Mouse (Mus musculus) hindbrain, postnatal 0 days (tissue): ENCODE data around the gene Fat3. TPM values are rescaled to one million over a fixed set of nuclear protein-coding genes. Genes with fewer than 3 reads are reported as not detected.
A peak's percentile ranks its signal among the peaks of the same experiment; 100 is the strongest.

Source experiments
- ATAC-seq: fragments of 200-750 bp; cut with Nextera tagmentation; 2 replicates; pipeline ENCODE4 v1.8.0; 2017; ENCODE audit warnings: mild to moderate bottlenecking, moderate TSS enrichment, moderate library complexity
- DNase-seq: peaks from one replicate; pipeline ENCODE4 v3.0.0-alpha.2; 2015; ENCODE audit warnings: low spot score
- H3K27ac ChIP-seq: fragments of 300-500 bp; sonication (generic); 2 replicates; pipeline ENCODE4 v1.5.1; 2014; ENCODE audit warnings: mild to moderate bottlenecking
- H3K27me3 ChIP-seq: fragments of 300-500 bp; sonication (generic); 2 replicates; pipeline ENCODE4 v1.6.1; 2014; ENCODE audit warnings: low read length, mixed read lengths; ENCODE audit not compliant: insufficient read depth
- H3K36me3 ChIP-seq: fragments of 300-500 bp; sonication (generic); 2 replicates; pipeline ENCODE4 v1.6.1; 2014; ENCODE audit warnings: low read length, mixed read lengths; ENCODE audit not compliant: insufficient read depth
- H3K4me1 ChIP-seq: fragments of 300-500 bp; sonication (generic); 2 replicates; pipeline ENCODE4 v1.6.1; 2014; ENCODE audit warnings: antibody characterized with exemption, low read length, mixed read lengths; ENCODE audit not compliant: insufficient read depth
- H3K4me2 ChIP-seq: fragments of 300-500 bp; sonication (generic); 2 replicates; pipeline ENCODE4 v1.6.1; 2014; ENCODE audit warnings: low read depth, mild to moderate bottlenecking, low read length, moderate library complexity, mixed read lengths
- H3K4me3 ChIP-seq: fragments of 300-500 bp; sonication (generic); 2 replicates; pipeline ENCODE4 v1.5.1; 2014; ENCODE audit warnings: low read length
- H3K9ac ChIP-seq: fragments of 300-500 bp; sonication (generic); replicated peaks from 2 replicates; pipeline ENCODE4 v1.6.1; 2014; ENCODE audit warnings: mild to moderate bottlenecking, low read length, moderate library complexity, mixed read lengths
- H3K9me3 ChIP-seq: fragments of 300-500 bp; sonication (generic); 2 replicates; pipeline ENCODE4 v1.6.1; 2016; ENCODE audit warnings: low read length, mixed read lengths
- CTCF ChIP-seq: IDR thresholded peaks from 2 replicates; pipeline ENCODE4 v1.5.1; 2016; ENCODE audit warnings: antibody characterized with exemption, control low read depth, low read depth
- WGBS: fragments of 180-500 bp; shearing (Covaris S2); extraction: QIAGEN DNeasy Blood & Tissue Kit; methylation state at CpG from one replicate; pipeline ENCODE4 v1.1.7; 2014; 5-methylcytosine and 5-hydroxymethylcytosine counted together
- polyA plus RNA-seq: library from polyadenylated mRNA; unstranded; fragments of >200 nt; fragmentation: Nextera tagmentation; extraction: Ambion mirVana; gene quantifications from 2 replicates; pipeline ENCODE4 v1.2.1, GENCODE M21; 2015
- total RNA-seq: library from RNA; depleted of rRNA; stranded (reverse); fragments of >200 nt; gene quantifications from 2 replicates; pipeline ENCODE4 v1.2.3, GENCODE M21; 2014

Fat3 gene
- total and polyA plus RNA-seq, 2 experiments from 2014 or later = 4.7 to 36.4 TPM

DNA sequence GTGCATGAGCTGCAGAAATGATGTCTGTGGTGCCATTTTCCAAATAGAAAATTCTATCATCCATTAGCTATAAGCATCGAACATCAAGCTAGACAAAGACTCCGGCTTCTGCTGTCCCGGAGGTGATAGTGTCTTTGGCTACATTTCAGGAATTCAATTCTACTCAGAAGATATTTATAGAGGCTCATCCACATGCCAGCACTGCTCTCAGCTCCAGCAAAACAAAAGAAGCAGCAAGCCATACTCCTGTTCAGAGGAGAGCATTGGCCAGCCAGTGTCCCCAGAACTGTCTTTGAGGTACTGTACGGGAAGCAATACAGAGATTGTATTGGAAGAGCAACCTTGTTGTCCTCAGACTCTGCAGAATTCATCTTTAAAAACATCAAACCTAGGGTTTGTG is 59.2 kb downstream of the Fat3 start:
- TF ChIP-seq CTCF = no peak
- Histone ChIP-seq H3K9me3 (no peaks in the 10 kb centered on the region), H3K9ac (no peak overlapping the region), H3K4me3 (no peak overlapping the region), H3K4me2 (no peak overlapping the region), H3K27me3 (no peaks in the 10 kb centered on the region), H3K36me3 (no peaks in the 10 kb centered on the region), H3K4me1 (peaks cover 8% of the 10 kb centered on the region; the same call in 1 of the 2 replicates), H3K27ac (no peak overlapping the region)
- ATAC-seq = no peak
- no peak for DNase-seq
- WGBS = 41% methylated on average over 4 of the region's 4 CpGs

DNA sequence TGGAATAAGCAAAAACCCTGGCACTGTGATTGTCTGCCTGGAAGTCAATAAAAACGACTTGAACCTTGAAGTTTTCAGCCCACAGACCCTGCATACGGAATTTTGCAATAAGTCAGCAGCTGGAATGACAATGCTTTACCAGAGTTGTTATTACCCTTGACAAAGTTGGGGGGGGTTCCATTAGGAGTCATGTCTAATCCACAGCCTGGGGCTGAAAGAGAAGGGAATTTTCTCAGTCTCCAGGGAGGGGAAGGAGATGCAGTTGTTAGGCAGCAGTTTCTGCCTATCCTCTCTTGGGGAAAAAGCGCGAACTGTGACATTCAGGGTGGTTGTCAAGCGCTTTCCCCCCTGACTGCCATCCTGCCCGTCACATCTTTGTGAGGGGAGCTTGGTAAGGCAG is 60.4 kb downstream of the Fat3 start:
- H3K9me3 ChIP-seq = no peaks in the 10 kb centered on the region
- 23% methylated on average over 6 of the region's 6 CpGs for WGBS
- no peaks in the 10 kb centered on the region for H3K36me3 ChIP-seq
- H3K27me3 ChIP-seq = no peaks in the 10 kb centered on the region
- ATAC-seq (no peak), DNase-seq (peak; percentile 31)
- no peak overlapping the region for H3K4me3 ChIP-seq
- peaks cover 8% of the 10 kb centered on the region; the same call in 1 of the 2 replicates for H3K4me1 ChIP-seq
- no peak for TF ChIP-seq CTCF
- H3K4me2 ChIP-seq = no peak overlapping the region
- no peak overlapping the region for H3K9ac ChIP-seq
- H3K27ac ChIP-seq = no peak overlapping the region

DNA sequence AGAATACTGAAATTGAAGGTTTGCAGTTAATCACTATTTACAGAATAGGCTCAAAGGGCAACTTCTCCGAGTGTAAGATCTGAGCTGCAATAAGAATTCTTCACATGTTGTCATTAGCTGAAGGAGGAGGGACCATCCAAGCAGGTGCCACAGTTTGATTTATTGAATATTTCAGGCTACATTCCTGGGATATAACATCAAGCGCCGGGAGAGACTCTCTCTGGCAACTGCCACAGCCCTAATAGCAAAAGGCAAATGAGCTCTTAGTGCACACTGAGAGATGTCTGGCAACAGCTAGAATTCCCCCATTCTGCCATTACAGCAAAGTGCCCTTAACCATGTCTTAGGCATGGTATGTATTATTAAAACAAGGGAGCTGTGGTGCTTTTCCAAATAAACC is 61.1 kb downstream of the Fat3 start:
- no peak overlapping the region for H3K4me3 ChIP-seq
- H3K9ac ChIP-seq = no peak overlapping the region
- H3K36me3 ChIP-seq = no peaks in the 10 kb centered on the region
- H3K4me2 ChIP-seq = no peak overlapping the region
- ATAC-seq = no peak
- 23% methylated on average over 3 of the region's 3 CpGs for WGBS
- no peak for TF ChIP-seq CTCF
- H3K9me3 ChIP-seq = no peaks in the 10 kb centered on the region
- peaks cover 8% of the 10 kb centered on the region; the same call in 1 of the 2 replicates for H3K4me1 ChIP-seq
- H3K27me3 ChIP-seq = no peaks in the 10 kb centered on the region
- no peak overlapping the region for H3K27ac ChIP-seq
- peak; percentile 45 for DNase-seq

DNA sequence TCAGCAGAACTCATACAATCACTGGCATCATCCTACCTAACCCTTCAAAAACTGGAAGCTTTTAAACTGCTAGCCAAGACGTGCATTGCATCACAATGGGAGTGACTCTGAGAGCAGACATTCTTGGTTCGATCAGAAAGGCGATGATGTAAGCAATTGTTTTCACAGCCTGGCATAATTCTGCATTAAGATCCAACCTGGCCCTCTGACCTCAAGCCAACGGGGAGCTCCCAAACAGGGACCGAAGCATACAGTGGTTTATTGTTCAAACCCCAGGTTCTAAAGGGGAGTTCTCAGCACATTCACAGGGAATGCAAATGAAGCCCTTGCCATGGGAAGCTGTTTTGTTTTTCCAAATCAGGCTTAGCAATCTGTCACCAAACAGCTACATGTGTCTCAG is 63.3 kb downstream of the Fat3 start:
- no peak for TF ChIP-seq CTCF
- ATAC-seq = peak; percentile 45; the same call in 1 of the 2 replicates
- DNase-seq = peak; percentile 42
- peak overlapping the region; percentile 11; the same call in 1 of the 2 replicates for H3K4me2 ChIP-seq
- H3K4me3 ChIP-seq = no peak overlapping the region
- H3K9ac ChIP-seq = no peak overlapping the region
- H3K9me3 ChIP-seq = no peaks in the 10 kb centered on the region
- peaks cover 8% of the 10 kb centered on the region; the same call in 1 of the 2 replicates for H3K4me1 ChIP-seq
- H3K27me3 ChIP-seq = no peaks in the 10 kb centered on the region
- 0 out of 2 replicates have a peak overlapping the region, but pooled peaks have one; percentile 34 for H3K27ac ChIP-seq
- no peaks in the 10 kb centered on the region for H3K36me3 ChIP-seq
- WGBS = 7% methylated on average over 5 of the region's 5 CpGs

DNA sequence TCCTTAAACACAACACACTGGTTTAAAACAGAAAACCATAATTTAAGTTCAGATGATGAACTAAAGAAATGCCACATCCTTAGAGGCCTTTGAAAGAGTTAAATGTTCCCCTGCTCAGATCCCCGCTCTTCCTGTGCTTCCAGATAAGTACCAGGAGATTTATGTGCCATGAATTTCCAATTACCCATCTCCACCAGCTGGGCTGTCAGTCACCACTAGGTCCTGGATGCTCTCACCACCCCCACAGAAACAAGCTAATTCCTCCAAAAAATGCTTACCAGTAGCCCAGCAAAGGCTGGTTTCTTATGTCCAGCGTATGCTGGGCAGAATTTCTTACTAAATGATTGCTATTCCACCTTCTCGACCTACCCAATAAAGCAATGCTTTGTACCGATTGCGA is 72.5 kb downstream of the Fat3 start:
- no peak overlapping the region for H3K4me3 ChIP-seq
- no peak overlapping the region for H3K9ac ChIP-seq
- H3K4me2 ChIP-seq = no peak overlapping the region
- peaks cover 4% of the 10 kb centered on the region; the same call in 1 of the 2 replicates for H3K4me1 ChIP-seq
- WGBS = 36% methylated on average over 5 of the region's 5 CpGs
- H3K36me3 ChIP-seq = no peaks in the 10 kb centered on the region
- H3K27ac ChIP-seq = no peak overlapping the region
- DNase-seq (peak; percentile 48), ATAC-seq (no peak)
- H3K9me3 ChIP-seq = no peaks in the 10 kb centered on the region
- no peaks in the 10 kb centered on the region for H3K27me3 ChIP-seq
- TF ChIP-seq CTCF = no peak

DNA sequence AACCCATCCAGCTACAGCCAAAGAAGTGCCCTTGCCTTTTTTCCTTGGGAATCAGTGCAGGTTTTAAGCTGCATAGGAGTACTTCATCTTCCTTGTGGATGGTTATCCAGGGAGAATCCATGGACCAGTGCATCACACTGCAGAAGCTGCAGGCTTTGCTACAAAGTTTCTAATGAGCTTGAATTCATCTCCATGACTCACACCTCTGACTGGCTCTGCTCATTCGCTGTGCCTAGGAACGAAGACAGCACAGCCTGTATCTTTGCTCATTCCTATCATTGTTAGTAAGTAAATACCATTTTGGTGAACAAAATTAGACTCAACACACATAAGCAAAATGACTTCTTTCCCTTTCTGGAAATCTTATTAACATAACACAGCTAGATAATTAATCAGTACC is 78.4 kb downstream of the Fat3 start:
- no peak for ATAC-seq
- no peaks in the 10 kb centered on the region for H3K36me3 ChIP-seq
- H3K4me3 ChIP-seq = no peak overlapping the region
- H3K27me3 ChIP-seq = no peaks in the 10 kb centered on the region
- no peak for DNase-seq
- no peaks in the 10 kb centered on the region for H3K9me3 ChIP-seq
- no peak overlapping the region for H3K9ac ChIP-seq
- H3K4me2 ChIP-seq = no peak overlapping the region
- TF ChIP-seq CTCF = no peak
- H3K27ac ChIP-seq = no peak overlapping the region
- H3K4me1 ChIP-seq = no peaks in the 10 kb centered on the region; the same call in 1 of the 2 replicates
- WGBS = 72% methylated on average over 2 of the region's 2 CpGs

DNA sequence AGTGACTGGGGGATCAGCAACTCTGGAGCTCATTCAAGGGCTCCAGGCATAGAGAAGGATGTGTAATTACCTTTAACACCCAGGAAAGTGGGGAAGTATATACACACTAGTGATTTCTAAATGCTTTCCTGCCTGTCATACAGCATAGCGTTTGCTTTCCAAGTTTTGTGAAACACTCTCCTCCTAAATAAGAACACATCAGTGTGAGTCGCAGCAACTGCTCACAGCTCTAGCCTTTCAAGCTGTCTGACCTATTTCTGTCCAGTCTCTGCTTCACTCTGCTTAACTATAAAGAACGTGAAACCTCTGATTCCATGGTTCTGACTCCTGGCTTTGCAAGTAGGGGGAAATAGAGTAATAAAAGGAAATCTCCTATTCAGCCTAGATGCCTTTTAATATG is 98.3 kb downstream of the Fat3 start:
- Histone ChIP-seq H3K4me3 (no peak overlapping the region), H3K9me3 (no peaks in the 10 kb centered on the region), H3K27me3 (no peaks in the 10 kb centered on the region), H3K9ac (no peak overlapping the region), H3K4me2 (no peak overlapping the region), H3K27ac (no peak overlapping the region), H3K36me3 (no peaks in the 10 kb centered on the region), H3K4me1 (no peaks in the 10 kb centered on the region)
- TF ChIP-seq CTCF = no peak
- ATAC-seq = no peak
- DNase-seq = no peak
- 52% methylated on average over 3 of the region's 3 CpGs for WGBS
